Mouse (Mus musculus) small intestine, adult 2 months (tissue): ENCODE data around the gene Syne1.

ENCODE experiments used
- CTCF ChIP-seq: fragments of 200-500 bp; IDR thresholded peaks from 2 replicates; pipeline ENCODE4 v1.5.1; 2012; ENCODE audit warnings: low read depth, mild to moderate bottlenecking, control low read depth, inconsistent platforms, low read length, moderate library complexity, mixed read lengths; ENCODE audit not compliant: insufficient replicate concordance, insufficient read length; ENCODE audit errors: extremely low read depth
- POLR2A ChIP-seq: fragments of 200-500 bp; IDR thresholded peaks from 2 replicates; pipeline ENCODE4 v1.6.1; 2012; ENCODE audit warnings: low read depth, mild to moderate bottlenecking, control low read depth, inconsistent platforms, low read length, moderate library complexity

GRCm38 (mm10) chr10:5317602-5318001 is 233.7 kb downstream of the Syne1 start:
- peak; percentile 72; the same call in 1 of the 2 replicates for TF ChIP-seq CTCF
- no peak for TF ChIP-seq POLR2A
